Mouse (Mus musculus) hematopoietic stem cell, adult 5-6 weeks (primary cell): ENCODE results near the gene Tmem104. TPM values are rescaled to one million over a fixed set of nuclear protein-coding genes. Genes with fewer than 3 reads are reported as not detected.

ENCODE experiments used
- ATAC-seq, 2 experiments: fragments of 125-278 bp in 1 of 2; replicated peaks in 1 of 2; 2 replicates each; pipeline ENCODE4 v1.8.0; 2016 to 2017; ENCODE audit warnings: inconsistent platforms in 2 of 2, mild to moderate bottlenecking in 2 of 2, moderate number of reproducible peaks in 2 of 2, low read depth in 1 of 2, moderate TSS enrichment in 1 of 2; ENCODE audit not compliant: low FRiP score in 2 of 2, poor library complexity in 2 of 2, severe bottlenecking in 2 of 2, insufficient read depth in 1 of 2, low TSS enrichment in 1 of 2
- total RNA-seq: library from RNA; stranded (forward); fragments of 172-1452, 232-1000 nt; gene quantifications from 2 replicates; pipeline ENCODE4 v1.2.3, GENCODE M21; 2017

Tmem104 gene
- total RNA-seq, 1 experiment from 2014 or later, result 4.0 TPM

GRCm38 (mm10) chr11:115219263-115219662, 32.0 kb downstream of the Tmem104 start:
- no peak; a peak in 1 of 4 replicates for ATAC-seq

- ATAC-seq, result no peak
Measured at GRCm38 (mm10) chr11:115219685-115220084, 32.4 kb downstream of the Tmem104 start.

- no peak for ATAC-seq
Measured at GRCm38 (mm10) chr11:115222077-115222476, 34.8 kb downstream of the Tmem104 start.

- no peak for ATAC-seq
Measured at GRCm38 (mm10) chr11:115222570-115222969, 35.3 kb downstream of the Tmem104 start.

- ATAC-seq, result peak; percentile 56 to 68; a peak in 3 of 4 replicates
Measured at GRCm38 (mm10) chr11:115223451-115223850, 36.2 kb downstream of the Tmem104 start.

- no peak; a peak in 1 of 4 replicates for ATAC-seq
Measured at GRCm38 (mm10) chr11:115223877-115224276, 36.6 kb downstream of the Tmem104 start.

GRCm38 (mm10) chr11:115224889-115225288, 37.6 kb downstream of the Tmem104 start:
- ATAC-seq, result no peak

- no peak for ATAC-seq
Measured at GRCm38 (mm10) chr11:115225301-115225700, 38.0 kb downstream of the Tmem104 start.

- ATAC-seq, result no peak
Measured at GRCm38 (mm10) chr11:115226811-115227491, 39.7 kb downstream of the Tmem104 start.

GRCm38 (mm10) chr11:115227640-115228039, 40.4 kb downstream of the Tmem104 start:
- no peak for ATAC-seq

GRCm38 (mm10) chr11:115228430-115228829, 41.1 kb downstream of the Tmem104 start:
- ATAC-seq, result no peak

GRCm38 (mm10) chr11:115229021-115229930, 42.0 kb downstream of the Tmem104 start:
- no peak for ATAC-seq

- ATAC-seq, result peak; percentile 59 to 82
Measured at GRCm38 (mm10) chr11:115231168-115231915, 44.1 kb downstream of the Tmem104 start.

- ATAC-seq, result no peak
Measured at GRCm38 (mm10) chr11:115231924-115232323, 44.6 kb downstream of the Tmem104 start.

GRCm38 (mm10) chr11:115232889-115233288, 45.6 kb downstream of the Tmem104 start:
- no peak for ATAC-seq

GRCm38 (mm10) chr11:115233526-115234290, 46.4 kb downstream of the Tmem104 start:
- ATAC-seq, result no peak
